Mouse (Mus musculus): Measurements from ENCODE around the gene Asap2. TPM values are rescaled to one million over a fixed set of nuclear protein-coding genes. Genes with fewer than 3 reads are reported as not detected.
A peak's percentile ranks its signal among the peaks of the same experiment; 100 is the strongest.

Asap2 gene
- total RNA-seq, 2 experiments from 2014 or later = 38.6 to 40.1 TPM

DNA sequence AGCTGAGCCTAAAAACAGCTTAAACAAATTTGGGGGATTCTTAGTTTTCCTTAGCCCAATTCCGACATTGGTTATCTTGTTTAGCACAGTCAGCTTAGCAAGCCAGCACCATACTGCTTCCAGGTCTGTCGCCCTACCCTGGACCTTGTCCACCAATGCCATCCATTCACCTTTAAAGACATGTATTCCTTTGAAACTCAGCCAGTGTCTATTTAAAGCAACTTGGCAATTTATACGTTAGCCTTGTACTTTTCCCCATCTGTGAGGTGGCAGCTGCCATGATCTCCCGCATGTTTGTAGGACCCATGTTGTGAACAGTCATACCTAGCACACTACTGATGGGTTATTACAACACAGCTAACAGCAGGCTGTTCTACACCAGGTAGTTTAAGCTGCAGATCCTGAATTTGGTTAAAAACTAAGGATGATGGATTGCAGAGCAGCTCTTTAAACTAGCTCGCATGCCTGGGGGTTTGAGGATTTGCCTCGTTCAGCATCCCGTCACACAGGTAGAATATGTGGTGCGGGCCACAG is 277.9 kb downstream of the Asap2 start:
- no peak for DNase-seq (ENCODE audit: low spot score in 2 of 2)
- no peak for TF ChIP-seq CTCF (conservative IDR thresholded peaks at IDR 0.05)
- Histone ChIP-seq H3K4me3 (no peak overlapping the region), H3K27ac (no peak overlapping the region)

DNA sequence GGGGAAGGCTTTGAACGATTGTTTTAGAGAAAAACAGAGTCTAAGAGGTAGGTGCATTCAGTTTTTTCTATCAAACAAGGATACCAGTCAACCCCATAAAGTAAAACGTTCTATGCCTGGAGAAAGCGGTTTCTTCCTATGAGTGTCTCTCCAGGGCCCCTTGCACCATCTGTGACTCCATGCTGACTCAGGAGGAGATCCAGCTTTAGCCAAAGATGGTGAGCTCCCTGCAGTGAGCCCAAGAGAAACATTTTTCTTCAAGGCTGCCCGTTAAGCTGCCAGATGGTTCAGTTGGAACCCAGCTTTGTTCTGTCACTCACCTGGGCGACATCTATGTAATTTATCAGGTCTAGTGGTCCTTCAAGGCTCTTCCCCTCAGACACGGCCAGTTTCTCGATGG is 284.2 kb downstream of the Asap2 start:
- no peak overlapping the region for H3K27ac ChIP-seq
- DNase-seq (ENCODE audit: low spot score in 2 of 2) = no peak
- no peak overlapping the region for H3K4me3 ChIP-seq
- TF ChIP-seq CTCF (conservative IDR thresholded peaks at IDR 0.05) = no peak

DNA sequence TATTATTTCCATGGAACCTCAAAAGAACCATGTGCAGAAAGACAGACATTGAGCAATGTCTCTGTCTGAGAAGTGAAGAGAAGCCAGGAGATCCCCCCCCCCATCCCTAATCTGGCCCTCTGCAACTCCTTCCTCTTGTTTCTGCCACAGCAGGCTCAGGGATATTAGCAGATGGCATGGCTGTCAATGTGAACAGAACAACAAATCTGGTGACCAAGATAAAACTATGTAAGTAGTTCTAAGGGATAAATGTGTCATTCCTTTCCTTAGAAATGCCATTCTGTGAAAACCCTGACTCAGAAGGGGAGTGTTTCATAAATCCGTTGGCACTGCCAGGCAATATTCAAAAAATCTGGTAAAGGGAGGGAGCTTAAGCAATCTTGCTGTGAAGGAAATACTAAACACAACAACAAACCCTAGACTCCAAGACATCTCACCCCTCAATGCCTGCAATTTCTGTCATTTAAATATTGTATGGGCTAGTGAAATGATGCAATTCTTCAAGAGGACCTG is 287.1 kb downstream of the Asap2 start:
- DNase-seq (ENCODE audit: low spot score in 2 of 2) = peak in 1 of 2 experiments; percentile 69

DNA sequence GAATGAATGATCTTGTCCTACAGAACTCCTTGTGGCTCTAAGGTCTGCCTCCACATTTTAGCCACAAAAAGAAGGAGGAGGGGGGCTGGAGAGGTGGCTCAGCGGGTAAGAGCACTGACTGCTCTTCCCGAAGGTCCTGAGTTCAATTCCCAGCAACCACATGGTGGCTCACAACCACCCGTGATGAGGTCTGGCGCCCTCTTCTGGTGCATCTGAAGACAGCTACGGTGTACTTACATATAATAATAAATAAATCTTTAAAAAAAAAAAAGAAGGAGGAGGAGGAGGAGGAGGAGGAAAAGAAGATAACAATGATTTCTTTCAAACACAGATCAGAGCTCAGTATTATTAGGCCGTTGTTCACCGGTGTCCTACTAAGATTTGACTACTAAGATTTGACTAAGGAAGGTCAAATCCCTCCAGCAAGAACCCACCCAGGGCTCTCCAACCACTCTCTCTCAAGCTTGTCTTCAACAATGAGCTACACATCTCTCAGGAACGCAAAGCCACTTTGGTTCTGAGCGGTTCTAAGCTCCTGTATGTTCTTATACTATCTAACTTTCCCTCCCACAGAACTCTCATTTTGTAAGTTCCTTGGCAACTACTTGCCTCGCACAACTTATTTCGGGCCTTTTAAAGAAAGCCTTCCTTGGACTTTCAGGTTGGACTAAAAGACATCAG is 294.6 kb downstream of the Asap2 start, which contains the start of gene Cpsf3:
Cpsf3 (plus strand) TSS at position 631 of the 681 bp plus-strand sequence.
- Histone ChIP-seq H3K4me3 (peak within 1 kb of the TSS; percentile 80), H3K27ac (peak within 1 kb of the TSS; percentile 93)
- no peak for DNase-seq (ENCODE audit: low spot score in 2 of 2)
- TF ChIP-seq CTCF (conservative IDR thresholded peaks at IDR 0.05) = peak; percentile 46

More for the DNA sequence above, 287.1 kb downstream of the Asap2 start:
- Histone ChIP-seq H3K27ac (peak overlapping the region; percentile 48; the same call in 1 of the 2 replicates), H3K4me3 (no peak overlapping the region)
- no peak for TF ChIP-seq CTCF (conservative IDR thresholded peaks at IDR 0.05)

DNA sequence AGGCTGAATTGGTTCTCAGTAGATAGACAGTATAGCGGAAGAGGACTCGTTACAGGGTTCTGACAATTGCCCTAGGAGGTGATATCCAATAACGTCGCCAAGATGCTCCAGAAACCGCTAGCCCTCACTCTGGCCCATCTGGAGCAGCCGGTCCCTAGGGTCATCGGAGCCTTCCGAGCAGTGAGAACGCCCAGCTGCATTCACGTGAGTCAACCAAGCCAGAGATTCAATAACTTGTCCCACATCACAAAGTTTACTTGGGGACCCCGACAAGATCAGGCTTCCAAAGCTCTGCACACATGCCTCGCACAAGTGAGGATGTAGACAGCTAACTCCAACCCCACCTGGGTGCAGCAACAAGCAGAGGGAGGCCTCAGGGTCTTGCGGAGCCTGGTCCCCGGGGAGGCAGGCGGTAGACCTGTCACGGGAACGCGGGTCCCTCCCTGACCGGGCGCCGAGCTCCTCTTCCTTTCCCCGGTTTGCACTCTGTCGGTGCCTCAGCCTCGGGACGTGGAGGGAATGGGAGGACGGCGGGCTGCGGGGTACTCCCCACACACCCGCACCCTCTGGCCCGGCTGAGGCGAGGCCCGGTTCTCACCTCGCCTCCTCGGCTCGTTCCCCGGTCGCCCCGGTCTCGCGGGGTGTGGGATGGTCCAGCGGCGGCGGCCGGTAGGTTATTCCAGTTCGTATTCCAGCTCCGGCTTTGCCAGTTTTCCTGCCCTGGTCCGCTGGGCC is 295.4 kb downstream of the Asap2 start:
- DNase-seq (ENCODE audit: low spot score in 2 of 2) = no peak
- Histone ChIP-seq H3K4me3 (peak overlapping the region; percentile 80), H3K27ac (peak overlapping the region; percentile 93)
- 0 out of 2 replicates have a peak, but pooled peaks have one; percentile 10 for TF ChIP-seq CTCF (conservative IDR thresholded peaks at IDR 0.05)

DNA sequence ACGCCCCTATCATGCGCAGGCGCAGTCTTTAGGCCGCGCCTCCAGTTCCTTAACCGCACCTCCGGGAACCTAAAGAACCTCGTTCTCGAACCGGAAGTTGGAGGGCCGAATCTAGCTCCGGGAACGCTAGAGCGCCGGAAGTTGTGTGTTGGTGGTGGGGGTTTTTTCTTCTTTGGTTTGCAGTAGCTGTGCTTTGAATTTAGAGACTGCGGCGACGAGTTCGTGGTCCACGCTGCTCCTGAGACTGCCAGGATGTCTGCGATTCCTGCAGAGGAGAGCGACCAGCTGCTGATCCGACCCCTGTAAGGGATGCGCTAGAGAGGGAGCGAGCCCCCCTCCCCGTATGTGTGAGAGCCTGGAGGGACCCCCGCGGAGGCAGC is 296.0 kb downstream of the Asap2 start, which contains the start of gene Itgb1bp1:
Itgb1bp1 (minus strand) TSS at position 42 of the 380 bp plus-strand sequence.
- peak; percentile 98 to 100 for DNase-seq (ENCODE audit: low spot score in 2 of 2)
- Histone ChIP-seq H3K4me3 (peak within 1 kb of the TSS; percentile 80), H3K27ac (peak within 1 kb of the TSS; percentile 93)
- TF ChIP-seq CTCF (conservative IDR thresholded peaks at IDR 0.05) = no peak

DNA sequence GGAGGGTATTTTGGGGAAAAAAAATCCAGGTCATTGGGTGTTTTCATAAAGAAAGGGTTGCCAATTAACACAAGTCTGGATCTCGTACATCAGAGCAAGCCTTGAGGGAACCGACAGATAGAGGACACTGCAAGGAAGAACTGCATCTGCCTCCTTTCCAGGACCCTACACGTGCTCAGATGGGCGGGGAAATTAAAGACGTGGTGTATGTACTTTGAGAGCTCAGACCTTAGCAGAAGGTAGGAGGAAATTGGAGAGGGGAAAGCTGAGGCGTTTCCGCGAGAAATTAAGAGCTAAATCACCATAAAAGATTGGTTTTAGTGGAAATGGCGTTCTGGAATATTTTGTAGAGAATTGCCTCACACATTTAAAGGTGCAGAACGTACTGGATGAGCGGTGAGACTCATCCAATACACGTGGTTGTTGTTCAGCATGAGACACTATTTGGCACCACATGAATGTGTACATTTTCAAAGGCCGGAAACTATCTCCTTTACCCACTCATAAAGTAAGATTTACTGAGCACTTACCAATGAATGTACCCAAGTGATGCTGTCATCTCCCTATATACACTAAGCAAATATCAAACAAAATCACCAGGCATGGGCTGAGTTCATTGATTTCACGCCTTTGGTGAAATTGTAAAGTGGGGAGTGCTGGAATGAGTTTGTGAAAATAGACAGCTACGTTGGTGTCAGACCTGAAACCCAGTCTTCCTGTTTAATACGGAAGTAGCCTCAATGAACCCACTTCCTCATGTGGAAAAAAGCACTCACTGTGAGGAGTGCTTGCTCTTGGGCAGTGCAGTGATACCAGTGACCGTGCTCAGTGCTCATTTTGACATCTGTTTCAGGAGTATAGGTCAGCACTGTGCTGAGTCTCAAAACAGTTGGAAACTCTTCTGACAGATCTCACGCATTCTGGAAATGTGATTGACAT is 296.7 kb downstream of the Asap2 start:
- TF ChIP-seq CTCF (conservative IDR thresholded peaks at IDR 0.05) = no peak
- Histone ChIP-seq H3K4me3 (peak overlapping the region; percentile 80), H3K27ac (peak overlapping the region; percentile 93)
- DNase-seq (ENCODE audit: low spot score in 2 of 2) = no peak

DNA sequence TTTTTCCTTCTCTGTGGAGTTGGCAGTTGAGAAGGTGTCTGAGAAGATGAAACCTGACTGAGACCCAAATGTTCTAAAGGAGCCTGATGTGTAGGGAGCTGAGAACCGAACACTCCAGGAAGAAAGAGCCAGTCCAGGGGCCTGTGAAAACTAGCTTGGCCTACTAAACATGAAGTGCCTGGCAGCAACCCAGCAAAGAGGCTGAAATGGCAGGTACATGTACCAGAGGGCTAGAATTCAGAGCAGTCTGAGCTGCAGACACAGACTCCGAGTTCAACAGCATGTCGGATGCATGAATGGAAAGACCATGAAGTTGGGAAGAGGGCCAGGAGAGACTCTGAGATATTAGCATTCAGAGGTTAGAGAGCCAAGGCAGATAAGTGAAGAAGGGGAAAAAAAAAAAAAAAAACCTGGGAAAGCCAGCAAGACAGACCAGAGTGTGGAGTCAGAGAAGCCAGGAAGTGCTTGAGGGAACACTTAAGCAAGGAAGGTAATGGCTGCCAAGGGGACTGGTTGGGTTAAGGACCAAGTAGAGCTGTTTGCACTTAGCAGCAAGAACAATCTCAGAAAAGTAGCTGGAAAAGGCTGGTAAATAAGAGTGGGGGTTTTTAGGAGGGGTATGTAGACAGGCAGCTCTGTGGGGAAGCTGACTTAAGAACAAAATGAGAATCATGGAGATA is 298.6 kb downstream of the Asap2 start:
- no peak for DNase-seq (ENCODE audit: low spot score in 2 of 2)
- no peak for TF ChIP-seq CTCF (conservative IDR thresholded peaks at IDR 0.05)
- Histone ChIP-seq H3K27ac (no peak overlapping the region), H3K4me3 (no peak overlapping the region)

DNA sequence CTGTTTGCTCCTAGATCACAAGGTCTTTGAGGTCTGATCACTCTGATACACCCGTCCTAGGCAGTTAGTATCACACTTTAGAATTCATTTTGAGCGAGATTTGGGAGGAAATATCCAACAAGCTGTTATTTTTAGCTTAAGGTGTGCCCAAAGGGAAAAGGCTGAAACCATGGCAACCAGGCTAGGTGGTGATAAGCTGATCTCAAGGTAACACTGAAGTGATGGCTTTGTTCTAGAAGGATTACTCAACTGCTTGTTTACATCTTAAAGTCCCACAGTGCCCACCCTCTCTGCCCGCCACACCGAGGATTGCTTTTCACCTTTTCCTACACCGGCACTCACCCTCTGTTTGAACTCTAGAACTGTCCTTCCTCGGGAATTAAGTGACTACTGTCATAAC is 299.4 kb downstream of the Asap2 start:
- no peak for TF ChIP-seq CTCF (conservative IDR thresholded peaks at IDR 0.05)
- no peak for DNase-seq (ENCODE audit: low spot score in 2 of 2)
- no peak overlapping the region for H3K27ac ChIP-seq

DNA sequence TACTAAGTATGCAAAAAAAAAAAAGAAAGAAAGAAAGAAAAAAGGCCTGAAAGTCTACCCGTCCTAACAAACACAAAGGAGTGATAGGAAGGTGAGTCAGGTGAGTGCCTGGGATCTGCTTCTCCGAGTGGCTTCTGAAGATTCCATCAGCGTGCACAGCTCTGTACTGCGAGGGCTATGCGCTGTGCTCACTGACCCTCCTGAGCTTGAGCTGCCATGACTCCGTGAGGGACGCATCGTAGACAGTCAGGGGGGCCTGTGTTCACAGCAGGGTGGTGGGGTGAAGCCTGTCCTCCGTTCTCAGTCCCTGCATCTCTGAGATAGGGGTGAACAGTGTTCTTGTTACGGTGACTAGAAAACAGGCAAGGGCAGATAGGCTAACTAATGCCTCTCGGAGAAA is 308.6 kb downstream of the Asap2 start:
- H3K4me3 ChIP-seq = no peak overlapping the region
- TF ChIP-seq CTCF (conservative IDR thresholded peaks at IDR 0.05) = no peak
- no peak overlapping the region for H3K27ac ChIP-seq
- no peak for DNase-seq (ENCODE audit: low spot score in 2 of 2)

More for the DNA sequence above, 299.4 kb downstream of the Asap2 start:
- no peak overlapping the region for H3K4me3 ChIP-seq

DNA sequence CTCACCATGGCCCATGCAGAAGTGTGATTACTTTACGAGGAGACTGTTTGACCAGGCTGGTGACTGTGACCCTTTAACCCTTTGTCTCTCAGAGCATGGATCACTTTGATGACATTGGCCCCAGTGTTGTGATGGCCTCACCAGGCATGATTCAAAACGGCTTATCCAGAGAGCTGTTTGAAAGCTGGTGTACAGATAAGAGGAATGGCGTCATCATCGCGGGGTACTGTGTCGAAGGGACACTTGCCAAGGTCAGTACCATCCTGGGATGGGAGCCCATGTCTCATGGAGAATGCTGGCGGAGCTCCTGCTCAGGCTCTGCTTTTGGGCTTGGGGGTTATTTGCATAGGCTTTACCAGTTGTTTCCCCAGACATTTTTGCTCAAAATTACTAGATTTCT is 311.1 kb downstream of the Asap2 start:
- TF ChIP-seq CTCF (conservative IDR thresholded peaks at IDR 0.05) = no peak
- Histone ChIP-seq H3K27ac (no peak overlapping the region), H3K4me3 (no peak overlapping the region)
- DNase-seq (ENCODE audit: low spot score in 2 of 2) = no peak

DNA sequence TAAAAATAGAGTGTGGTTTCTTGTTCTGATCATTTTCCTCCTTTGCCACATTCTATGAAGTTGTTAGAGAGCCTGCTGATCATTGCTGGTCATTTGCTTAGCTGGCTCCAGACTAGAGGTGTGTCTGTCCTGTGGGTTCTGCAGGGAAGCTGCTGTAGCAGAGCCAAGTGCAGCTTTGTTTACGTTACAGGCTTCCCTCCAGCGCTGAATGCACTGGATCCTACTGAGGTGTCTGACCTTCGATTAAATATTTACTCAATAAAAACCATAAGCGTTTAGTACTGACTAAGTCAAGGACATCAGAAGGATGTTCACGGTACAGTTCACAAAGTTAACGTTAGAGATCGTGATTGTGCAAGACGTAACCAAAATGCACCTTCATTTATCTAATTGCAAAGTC is 311.7 kb downstream of the Asap2 start:
- TF ChIP-seq CTCF (conservative IDR thresholded peaks at IDR 0.05) = no peak
- no peak overlapping the region for H3K4me3 ChIP-seq
- no peak for DNase-seq (ENCODE audit: low spot score in 2 of 2)
- H3K27ac ChIP-seq = no peak overlapping the region

Data from layer of hippocampus, adult 2 months (tissue).